Mouse (Mus musculus) neural tube, embryonic 15.5 days (tissue): Measurements from ENCODE around the gene Maats1. TPM values are rescaled to one million over a fixed set of nuclear protein-coding genes. Genes with fewer than 3 reads are reported as not detected.

Experiments
- ATAC-seq: fragments of 200-750 bp; cut with Nextera tagmentation; 2 replicates; pipeline ENCODE4 v1.8.0; 2017; ENCODE audit warnings: mild to moderate bottlenecking, moderate TSS enrichment, moderate library complexity; ENCODE audit not compliant: low FRiP score
- H3K27ac ChIP-seq: fragments of 300-500 bp; sonication (generic); replicated peaks from 2 replicates; pipeline ENCODE4 v1.5.1; 2015; ENCODE audit warnings: mild to moderate bottlenecking, inconsistent platforms
- H3K27me3 ChIP-seq: fragments of 300-500 bp; sonication (generic); replicated peaks from 2 replicates; pipeline ENCODE4 v1.6.1; 2015; ENCODE audit warnings: inconsistent platforms
- H3K36me3 ChIP-seq: fragments of 300-500 bp; sonication (generic); 2 replicates; pipeline ENCODE4 v1.6.1; 2015; ENCODE audit warnings: inconsistent platforms
- H3K4me1 ChIP-seq: fragments of 300-500 bp; sonication (generic); 2 replicates; pipeline ENCODE4 v1.6.1; 2015; ENCODE audit warnings: inconsistent platforms
- H3K4me2 ChIP-seq: fragments of 300-500 bp; sonication (generic); 2 replicates; pipeline ENCODE4 v1.6.1; 2015; ENCODE audit warnings: inconsistent platforms, mild to moderate bottlenecking, moderate library complexity
- H3K4me3 ChIP-seq: fragments of 300-500 bp; sonication (generic); replicated peaks from 2 replicates; pipeline ENCODE4 v1.5.1; 2015; ENCODE audit warnings: mild to moderate bottlenecking, inconsistent platforms
- H3K9ac ChIP-seq: fragments of 300-500 bp; sonication (generic); replicated peaks from 2 replicates; pipeline ENCODE4 v1.6.1; 2015; ENCODE audit warnings: mild to moderate bottlenecking, inconsistent platforms
- H3K9me3 ChIP-seq: fragments of 300-500 bp; sonication (generic); replicated peaks from 2 replicates; pipeline ENCODE4 v1.6.1; 2016; ENCODE audit warnings: inconsistent platforms
- WGBS: fragments of 180-500 bp; shearing (Covaris S2); methylation state at CpG from one replicate; pipeline ENCODE4 v1.1.7; 2015; ENCODE audit warnings: mixed read lengths; 5-methylcytosine and 5-hydroxymethylcytosine counted together
- polyA plus RNA-seq: library from polyadenylated mRNA; unstranded; fragments of >200 nt; fragmentation: Nextera tagmentation; extraction: Ambion mirVana; gene quantifications from 2 replicates; pipeline ENCODE4 v1.2.1, GENCODE M21; 2015

Gene Maats1
- polyA plus RNA-seq, 1 experiment from 2014 or later, result 0.88 TPM

DNA sequence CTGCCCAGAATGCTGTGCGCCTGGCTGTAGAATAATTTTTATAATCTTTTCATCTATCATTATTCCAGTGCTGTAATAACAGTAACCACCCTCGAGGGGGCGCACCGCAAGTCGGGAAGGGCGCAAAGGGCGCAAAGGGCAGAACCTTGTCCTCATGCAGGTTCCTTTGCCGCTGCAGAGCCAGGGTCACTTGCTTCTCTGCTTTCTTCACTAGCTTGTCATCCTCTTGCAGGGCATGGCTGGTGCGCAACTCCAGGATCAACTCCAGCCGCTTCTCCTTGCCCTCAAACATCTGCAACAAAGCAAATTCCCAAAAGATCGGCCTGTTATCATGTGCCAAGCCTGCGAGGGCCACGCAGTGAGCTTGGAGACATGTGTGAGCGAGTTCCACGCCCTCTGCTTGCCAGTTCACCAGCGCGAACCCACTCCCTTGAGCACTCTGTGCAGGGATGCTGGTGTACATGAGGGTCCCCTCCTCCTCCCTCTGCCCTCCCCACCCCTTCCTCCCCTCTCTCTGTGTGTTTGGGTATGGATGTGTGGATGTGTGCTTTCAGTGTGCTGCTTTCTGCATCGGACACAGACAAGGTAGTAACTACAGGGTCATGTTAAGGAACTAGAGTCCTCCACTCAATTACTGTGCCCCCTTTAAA is 35.2 kb downstream of the Maats1 start:
- WGBS, result 48% methylated on average over 18 of the region's 18 CpGs
- Histone ChIP-seq H3K4me3 (no peak overlapping the region), H3K9ac (no peak overlapping the region), H3K9me3 (no peaks in the 10 kb centered on the region), H3K27me3 (no peaks in the 10 kb centered on the region), H3K4me1 (peaks cover 8% of the 10 kb centered on the region), H3K36me3 (no peaks in the 10 kb centered on the region), H3K27ac (no peak overlapping the region), H3K4me2 (no peak overlapping the region)
- no peak; the same call in 1 of the 2 replicates for ATAC-seq

DNA sequence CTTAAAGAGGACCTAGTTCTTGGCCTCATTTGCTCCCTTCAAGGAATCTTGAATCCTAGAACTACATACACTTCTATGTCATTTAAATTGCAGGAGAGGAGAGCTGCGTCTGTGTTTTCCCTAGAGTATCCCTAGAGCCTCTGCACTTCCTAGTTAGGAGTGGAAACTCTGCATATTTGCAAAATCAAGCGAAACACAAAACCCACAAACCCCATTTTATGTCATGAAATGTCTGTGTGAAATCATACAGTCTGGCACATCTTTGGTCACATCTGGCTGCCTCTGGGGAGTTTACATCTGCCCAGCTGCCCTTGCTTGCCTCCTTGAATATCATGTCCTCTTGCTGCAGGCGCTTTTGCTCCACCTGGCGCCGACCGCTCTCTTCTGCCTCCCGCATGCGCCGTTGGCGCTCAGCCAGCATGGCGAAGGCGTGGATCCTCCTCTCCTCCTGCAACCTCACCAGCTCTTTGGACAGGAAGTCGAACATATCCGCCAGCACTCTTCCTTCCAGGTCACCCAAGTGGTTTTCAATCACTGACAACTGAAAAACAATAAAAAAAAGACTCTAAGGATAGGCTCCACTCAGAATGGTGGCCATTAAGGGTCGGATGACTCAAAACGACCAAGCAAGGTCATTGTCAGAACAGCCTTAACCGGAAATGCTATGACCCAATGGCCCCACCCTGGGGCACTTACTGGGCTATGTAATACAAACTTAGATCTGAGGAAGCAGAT is 37.3 kb downstream of the Maats1 start:
- no peak overlapping the region for H3K4me2 ChIP-seq
- no peak overlapping the region for H3K27ac ChIP-seq
- WGBS, result 70% methylated on average over 17 of the region's 17 CpGs
- peaks cover 8% of the 10 kb centered on the region for H3K4me1 ChIP-seq
- no peak overlapping the region for H3K4me3 ChIP-seq
- H3K27me3 ChIP-seq, result no peaks in the 10 kb centered on the region
- H3K36me3 ChIP-seq, result no peaks in the 10 kb centered on the region
- no peak for ATAC-seq
- H3K9me3 ChIP-seq, result no peaks in the 10 kb centered on the region
- H3K9ac ChIP-seq, result no peak overlapping the region

- Histone ChIP-seq H3K4me2 (no peak overlapping the region), H3K4me1 (peaks cover 8% of the 10 kb centered on the region), H3K9ac (no peak overlapping the region), H3K27ac (no peak overlapping the region), H3K27me3 (no peaks in the 10 kb centered on the region), H3K9me3 (no peaks in the 10 kb centered on the region), H3K4me3 (no peak overlapping the region), H3K36me3 (no peaks in the 10 kb centered on the region)
- no peak for ATAC-seq
- WGBS, result 89% methylated on average over 13 of the region's 13 CpGs
Observed at GRCm38 (mm10) chr16:38302367-38302766, 39.6 kb downstream of the Maats1 start.

- H3K4me2 ChIP-seq, result no peak overlapping the region
- H3K36me3 ChIP-seq, result no peaks in the 10 kb centered on the region
- 83% methylated on average over 6 of the region's 6 CpGs for WGBS
- H3K9me3 ChIP-seq, result no peaks in the 10 kb centered on the region
- no peak overlapping the region for H3K9ac ChIP-seq
- H3K27ac ChIP-seq, result no peak overlapping the region
- no peaks in the 10 kb centered on the region for H3K4me1 ChIP-seq
- H3K4me3 ChIP-seq, result no peak overlapping the region
- ATAC-seq, result no peak
- H3K27me3 ChIP-seq, result no peaks in the 10 kb centered on the region
Observed at GRCm38 (mm10) chr16:38298410-38298809, 43.5 kb downstream of the Maats1 start.

DNA sequence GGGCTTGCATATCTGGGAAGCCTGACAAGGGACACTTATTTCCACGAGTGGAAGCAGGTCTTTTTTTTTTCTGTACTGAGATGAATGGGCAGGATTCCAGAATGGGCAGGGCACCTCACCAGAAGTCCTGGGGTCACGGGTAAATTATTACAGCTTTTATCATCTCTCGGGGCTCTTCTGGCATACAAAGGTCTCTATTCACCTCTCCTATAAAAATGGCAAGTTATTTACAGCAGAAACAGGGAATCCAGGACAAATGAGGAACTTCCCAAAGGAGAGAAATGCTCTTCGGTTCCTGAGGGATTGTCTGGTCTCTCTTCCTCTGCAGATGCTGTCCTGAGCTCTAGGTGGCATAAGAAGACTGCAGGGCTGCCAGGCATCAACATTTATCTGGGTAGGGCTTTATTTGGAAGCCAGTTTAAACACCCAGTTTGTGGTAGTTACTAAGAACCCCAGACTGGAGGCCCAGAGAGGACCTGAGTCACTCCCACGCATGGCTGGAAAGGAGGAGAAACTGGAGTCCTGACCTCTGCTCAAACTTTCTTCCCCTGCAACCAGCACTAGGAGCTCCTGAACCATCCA is 46.5 kb downstream of the Maats1 start:
- 47% methylated on average over 5 of the region's 5 CpGs for WGBS
- ATAC-seq, result no peak
- H3K9ac ChIP-seq, result no peak overlapping the region
- no peak overlapping the region for H3K27ac ChIP-seq
- no peak overlapping the region for H3K4me2 ChIP-seq
- no peaks in the 10 kb centered on the region for H3K36me3 ChIP-seq
- no peak overlapping the region for H3K4me3 ChIP-seq
- H3K27me3 ChIP-seq, result no peaks in the 10 kb centered on the region
- H3K4me1 ChIP-seq, result no peaks in the 10 kb centered on the region
- no peaks in the 10 kb centered on the region for H3K9me3 ChIP-seq

- ATAC-seq, result no peak
- H3K9ac ChIP-seq, result no peak within 1 kb of the TSS
- WGBS, result 74% methylated on average over 7 of the region's 7 CpGs
- no peaks in the 10 kb centered on the region for H3K27me3 ChIP-seq
- H3K4me2 ChIP-seq, result no peak within 1 kb of the TSS
- no peaks in the 10 kb centered on the region for H3K36me3 ChIP-seq
- no peak within 1 kb of the TSS for H3K27ac ChIP-seq
- H3K4me3 ChIP-seq, result no peak within 1 kb of the TSS
- H3K4me1 ChIP-seq, result no peaks in the 10 kb centered on the region
- no peaks in the 10 kb centered on the region for H3K9me3 ChIP-seq
Observed at GRCm38 (mm10) chr16:38294685-38295348, 47.1 kb downstream of the Maats1 start, which contains the start of gene Nr1i2. TSS of gene Nr1i2 (minus strand) at chr16:38294824.

- Histone ChIP-seq H3K27ac (no peak overlapping the region), H3K27me3 (no peaks in the 10 kb centered on the region), H3K9me3 (no peaks in the 10 kb centered on the region), H3K4me3 (no peak overlapping the region), H3K36me3 (no peaks in the 10 kb centered on the region), H3K4me1 (no peaks in the 10 kb centered on the region), H3K4me2 (no peak overlapping the region), H3K9ac (no peak overlapping the region)
- WGBS, result 82% methylated on average over 2 of the region's 2 CpGs
- no peak for ATAC-seq
Observed at GRCm38 (mm10) chr16:38290151-38290550, 51.8 kb downstream of the Maats1 start.

DNA sequence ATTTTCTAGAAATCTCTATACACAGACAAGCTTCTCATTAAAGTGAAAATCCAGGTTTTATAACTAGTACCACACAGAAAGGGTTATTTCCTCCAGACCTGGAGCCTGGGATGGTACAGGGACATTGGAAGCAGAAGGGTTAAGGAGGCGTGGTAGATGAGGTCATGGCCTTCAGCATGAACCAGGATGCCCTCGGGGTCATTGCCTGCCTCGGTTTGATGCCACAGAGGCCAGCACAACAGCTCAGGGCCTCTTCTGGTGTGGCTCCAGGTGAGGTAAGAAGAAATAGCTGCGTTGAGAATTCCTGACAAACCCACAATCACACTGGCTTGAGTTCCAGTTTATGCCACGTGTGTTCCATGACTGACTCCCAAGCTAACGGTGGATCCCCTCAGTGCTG is 53.1 kb downstream of the Maats1 start:
- ATAC-seq, result no peak
- no peaks in the 10 kb centered on the region for H3K9me3 ChIP-seq

DNA sequence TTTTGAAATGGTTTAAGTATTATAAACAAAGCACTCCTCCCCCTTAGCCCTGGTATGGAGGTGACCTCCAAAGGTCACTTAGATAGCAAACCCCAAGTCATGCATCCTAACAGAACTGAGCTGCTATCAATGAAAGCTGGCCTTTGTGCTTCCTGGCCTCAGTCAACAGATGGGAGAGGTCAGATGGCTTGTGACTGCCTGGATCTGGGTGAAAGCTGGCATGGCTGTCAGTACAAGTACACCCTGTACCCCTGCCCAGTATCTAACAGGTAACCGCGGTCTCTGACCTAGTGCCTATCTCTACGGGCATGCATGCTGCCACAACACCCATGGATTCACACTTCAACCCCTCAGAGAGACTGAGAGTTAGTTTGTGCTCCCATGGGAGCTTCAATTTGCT is 54.2 kb downstream of the Maats1 start:
- no peak overlapping the region for H3K4me3 ChIP-seq
- H3K9me3 ChIP-seq, result no peaks in the 10 kb centered on the region

More for the DNA sequence above, 53.1 kb downstream of the Maats1 start:
- Histone ChIP-seq H3K36me3 (no peaks in the 10 kb centered on the region), H3K9ac (no peak overlapping the region), H3K4me1 (no peaks in the 10 kb centered on the region), H3K27ac (no peak overlapping the region), H3K4me2 (no peak overlapping the region), H3K4me3 (no peak overlapping the region), H3K27me3 (no peaks in the 10 kb centered on the region)
- WGBS, result 33% methylated on average over 6 of the region's 6 CpGs

DNA sequence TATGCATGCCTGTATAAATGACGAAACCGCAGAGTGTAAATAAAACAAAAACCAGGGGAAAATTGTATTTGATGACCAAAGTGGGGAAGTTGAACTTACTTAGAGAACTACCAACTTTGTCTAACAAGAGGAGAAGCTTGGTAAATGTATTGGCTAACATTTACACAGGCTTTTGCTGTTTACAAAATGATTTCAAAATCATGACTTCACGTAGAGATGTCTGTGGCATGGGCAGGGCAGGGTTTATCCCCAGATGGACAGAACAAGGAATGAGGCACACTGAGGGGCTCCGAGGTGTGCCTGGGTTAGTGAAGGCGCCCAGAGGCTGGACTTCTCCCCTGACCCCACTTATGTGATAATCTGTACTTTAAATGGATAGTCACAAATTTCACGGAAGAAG is 54.6 kb downstream of the Maats1 start:
- peaks cover 4% of the 10 kb centered on the region; the same call in 1 of the 2 replicates for H3K4me1 ChIP-seq
- ATAC-seq, result no peak
- H3K27me3 ChIP-seq, result no peaks in the 10 kb centered on the region
- H3K27ac ChIP-seq, result no peak overlapping the region
- no peak overlapping the region for H3K9ac ChIP-seq
- H3K4me3 ChIP-seq, result no peak overlapping the region
- no peak overlapping the region for H3K4me2 ChIP-seq
- H3K9me3 ChIP-seq, result no peaks in the 10 kb centered on the region
- 90% methylated on average over 6 of the region's 6 CpGs for WGBS
- no peaks in the 10 kb centered on the region for H3K36me3 ChIP-seq

More for the DNA sequence above, 54.2 kb downstream of the Maats1 start:
- Histone ChIP-seq H3K27me3 (no peaks in the 10 kb centered on the region), H3K4me1 (peaks cover 4% of the 10 kb centered on the region; the same call in 1 of the 2 replicates), H3K9ac (no peak overlapping the region), H3K36me3 (no peaks in the 10 kb centered on the region), H3K27ac (no peak overlapping the region), H3K4me2 (no peak overlapping the region)
- WGBS, result 91% methylated on average over 3 of the region's 3 CpGs
- ATAC-seq, result no peak

DNA sequence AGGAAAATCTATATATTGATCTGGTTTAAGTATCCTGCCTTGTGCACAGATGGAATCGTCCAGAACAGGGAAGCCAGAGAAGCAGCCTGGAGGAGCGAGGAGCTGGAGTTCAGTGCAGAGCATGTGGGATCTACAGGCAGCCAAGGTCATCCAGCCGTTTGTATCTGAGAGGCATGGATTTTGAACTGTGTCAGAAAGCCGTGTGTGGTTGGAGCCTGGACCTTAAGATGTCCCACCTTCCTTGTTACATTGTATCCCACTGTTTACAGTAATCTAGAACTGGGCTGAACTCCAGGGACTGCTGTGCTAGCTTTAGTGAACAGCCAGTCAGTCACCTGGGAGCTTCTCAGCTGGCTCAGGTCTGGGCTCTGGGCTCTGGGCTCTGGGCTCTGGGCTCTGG is 55.4 kb downstream of the Maats1 start:
- no peak for ATAC-seq
- Histone ChIP-seq H3K9me3 (no peaks in the 10 kb centered on the region), H3K4me1 (peaks cover 4% of the 10 kb centered on the region; the same call in 1 of the 2 replicates), H3K4me3 (no peak overlapping the region), H3K9ac (no peak overlapping the region), H3K4me2 (no peak overlapping the region), H3K36me3 (no peaks in the 10 kb centered on the region), H3K27me3 (no peaks in the 10 kb centered on the region), H3K27ac (no peak overlapping the region)
- WGBS, result 76% methylated on average over 4 of the region's 4 CpGs
